Mouse (Mus musculus): ENCODE results near the gene Figla.
"Not testable (repeated sequence)": the region's sequence is repeated elsewhere in the genome, so short reads cannot be mapped to it uniquely, and the experiment has no call there.

Gene Figla

DNA sequence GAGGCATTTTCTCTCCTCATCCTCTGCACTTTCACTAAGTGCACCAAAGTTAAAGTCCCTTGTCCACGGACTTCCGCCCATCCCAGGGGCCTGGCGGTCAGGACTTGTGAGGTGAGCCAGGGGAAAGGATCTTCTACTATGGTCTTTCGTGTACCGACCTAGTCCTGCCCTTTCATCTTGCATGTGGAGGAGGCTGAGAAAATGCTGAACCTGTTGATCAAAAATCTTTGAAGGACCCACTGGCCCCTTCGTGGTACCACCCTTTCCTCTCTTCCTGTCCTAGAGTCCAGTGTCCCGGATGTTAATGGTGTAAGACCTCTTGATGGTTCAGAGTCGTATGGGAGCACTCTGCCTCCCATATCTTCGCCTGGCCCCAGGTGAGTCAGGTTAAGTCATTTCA is at the start of gene Figla:
Gene Figla (plus strand): TSS at position 301 of the 400 bp plus-strand sequence.
- DNase-seq, result no peak

- DNase-seq, result no peak
These were observed 49.3 kb upstream of the Figla start for GRCm38 (mm10) chr6:85966686-85967085.

GRCm38 (mm10) chr6:85969889-85970288 is 46.1 kb upstream of the Figla start:
- no peak for DNase-seq

DNA sequence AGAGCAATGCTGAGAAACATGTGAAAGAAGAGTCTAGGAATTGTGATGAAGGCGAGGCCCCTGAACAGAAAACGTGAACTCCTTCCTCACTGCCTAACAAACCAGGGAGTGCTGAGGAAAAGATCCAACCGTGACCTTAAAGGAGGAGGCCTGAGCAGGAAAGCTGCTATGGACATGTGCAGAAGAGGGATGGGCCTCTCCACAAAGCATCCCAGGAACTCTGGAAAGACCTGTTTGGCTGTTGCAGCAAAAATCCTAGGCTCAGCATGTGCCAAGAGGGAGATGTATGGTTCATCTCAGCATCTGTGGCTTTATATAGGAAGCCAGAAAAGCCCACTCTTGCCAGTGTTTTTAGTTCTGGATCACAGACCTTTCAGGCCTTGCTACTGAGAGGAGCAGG is 43.3 kb upstream of the Figla start:
- DNase-seq, result no peak

- no peak for DNase-seq
These were observed 42.6 kb upstream of the Figla start for GRCm38 (mm10) chr6:85973336-85973735.

- no peak for DNase-seq
These were observed 40.9 kb upstream of the Figla start for GRCm38 (mm10) chr6:85974941-85975617.

DNA sequence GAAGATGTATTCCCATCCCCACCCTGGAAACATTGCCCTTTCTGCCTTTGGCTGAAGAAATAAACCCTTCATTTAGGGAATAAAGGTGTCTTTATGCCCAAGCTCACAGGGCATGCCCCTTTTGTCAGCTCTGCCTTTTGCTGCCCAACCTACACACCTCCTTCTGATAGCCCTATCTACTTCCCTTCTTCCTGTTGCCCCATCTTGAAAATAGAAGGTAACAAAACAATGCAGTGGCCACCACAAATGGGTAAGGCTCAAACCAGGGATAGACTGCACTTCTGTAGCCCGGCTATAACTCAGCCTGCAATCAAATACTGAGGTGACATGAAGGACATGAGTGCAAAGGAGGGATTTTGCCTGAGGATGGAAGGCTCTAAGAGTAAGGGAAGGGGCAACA is 40.2 kb upstream of the Figla start:
- DNase-seq, result no peak

- DNase-seq, result no peak
These were observed 39.7 kb upstream of the Figla start for GRCm38 (mm10) chr6:85976242-85976641.

GRCm38 (mm10) chr6:85978736-85979135 is 37.2 kb upstream of the Figla start:
- DNase-seq, result not testable (repeated sequence)

DNA sequence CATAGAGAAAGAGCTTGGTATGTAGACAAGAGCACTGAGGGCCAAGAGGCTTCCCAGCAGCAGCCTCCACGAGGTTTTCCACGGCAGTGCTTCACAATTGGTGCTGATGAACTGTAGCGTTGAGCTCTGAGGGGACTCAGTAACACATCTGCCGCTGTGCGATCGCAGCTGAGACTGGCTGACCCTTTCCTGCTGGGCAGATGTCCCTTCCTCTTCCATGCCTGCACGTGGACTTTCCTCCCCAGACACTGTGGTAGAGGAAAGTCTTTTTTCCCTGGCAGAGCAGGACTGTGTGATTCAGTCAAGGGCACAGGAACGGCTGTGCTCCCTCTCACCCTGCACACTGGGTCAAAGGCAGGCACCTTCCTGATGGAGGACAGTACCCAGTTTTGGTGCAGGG is 31.6 kb upstream of the Figla start:
- DNase-seq, result no peak

- DNase-seq, result not testable (repeated sequence)
These were observed 26.4 kb upstream of the Figla start for GRCm38 (mm10) chr6:85989570-85989969.

DNA sequence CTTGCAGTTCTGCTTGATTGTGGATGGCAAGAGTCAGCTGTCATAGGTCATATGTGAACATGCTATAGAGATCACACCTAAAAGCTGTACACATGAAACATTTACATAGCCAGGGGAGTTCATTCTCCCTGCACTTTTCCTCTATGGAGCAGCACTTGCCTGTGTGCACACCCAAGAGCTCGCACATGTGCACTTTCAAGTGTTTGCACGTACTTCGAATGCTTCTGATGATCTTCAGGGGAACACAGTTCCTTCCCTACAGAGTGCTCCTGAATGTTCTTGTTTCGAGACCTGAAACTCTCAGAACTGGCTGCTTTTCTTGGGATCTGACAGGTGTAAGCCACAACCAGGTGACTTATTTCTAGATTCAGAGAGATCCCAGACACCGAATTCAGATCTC is 25.2 kb upstream of the Figla start:
- DNase-seq, result not testable (repeated sequence)

DNA sequence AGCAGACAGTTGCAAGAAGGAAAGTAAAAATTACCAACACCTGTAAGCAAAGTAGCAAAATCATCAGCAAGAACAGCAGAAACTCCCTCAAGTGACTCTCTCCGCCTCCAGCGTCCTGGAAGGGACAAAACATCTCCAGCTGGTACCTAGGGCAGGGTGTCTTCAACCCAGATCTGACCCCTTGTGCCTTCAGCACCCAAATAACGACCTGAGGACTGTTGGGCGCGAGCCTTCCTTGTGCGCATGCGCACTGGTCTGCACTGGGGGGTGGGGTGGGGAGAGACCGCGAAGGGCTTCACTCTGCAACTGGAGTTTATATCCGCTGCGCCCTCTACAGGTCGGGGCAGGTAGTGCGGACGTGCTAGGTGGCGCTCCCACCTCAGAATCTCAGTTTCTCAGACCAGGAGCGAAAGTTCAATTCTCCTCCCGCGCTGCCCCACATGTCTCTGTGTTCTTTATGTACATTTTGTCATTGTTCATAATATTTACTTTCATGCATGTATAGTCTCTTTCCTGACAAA is 12.5 kb upstream of the Figla start:
- no peak for DNase-seq

DNA sequence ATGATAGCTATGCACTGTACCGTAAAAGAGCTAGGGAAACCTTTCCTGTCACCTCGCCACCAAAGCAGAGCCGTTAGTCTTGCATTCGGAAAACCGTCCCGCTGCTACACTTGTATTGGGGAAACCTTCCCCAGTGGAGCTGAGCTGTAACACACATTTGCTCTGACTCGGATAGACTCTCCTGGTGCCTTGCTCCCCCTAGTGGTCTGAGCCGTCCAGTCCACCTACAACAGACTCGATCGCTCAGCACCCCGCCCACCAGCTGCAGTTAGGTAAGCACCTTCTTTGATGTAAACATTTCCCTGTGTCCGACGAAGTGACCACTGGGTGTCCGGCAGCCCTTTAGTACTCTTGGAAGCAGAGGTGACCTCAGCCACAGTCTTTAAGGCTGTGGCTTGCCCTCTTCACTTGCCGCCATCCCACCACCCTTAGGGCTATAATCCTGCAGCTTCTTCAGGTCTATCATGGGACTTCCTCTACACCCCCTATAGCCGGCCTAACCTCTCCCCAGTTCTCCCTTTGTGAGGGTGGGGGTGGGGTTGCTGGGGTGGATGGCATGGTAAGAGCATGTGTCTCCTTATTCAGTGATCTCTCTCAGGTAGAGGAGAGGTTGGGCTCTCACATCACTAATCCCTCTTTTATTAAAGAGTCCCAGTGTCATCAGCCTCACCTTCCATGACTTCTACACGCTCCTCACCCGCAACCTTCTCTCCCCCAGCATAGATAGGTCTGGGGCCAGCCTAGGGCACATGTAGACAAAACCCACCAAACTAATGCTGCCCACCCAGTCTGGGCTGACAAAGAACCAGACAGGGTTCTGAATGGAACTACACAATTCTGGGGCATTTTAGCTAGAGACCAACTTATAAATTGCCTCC is 11.5 kb upstream of the Figla start:
- DNase-seq, result peak; percentile 77

GRCm38 (mm10) chr6:86009980-86010379 is 6.0 kb upstream of the Figla start:
- peak; percentile 42 for DNase-seq

- DNase-seq, result not testable (repeated sequence)
These were observed 1.2 kb upstream of the Figla start for GRCm38 (mm10) chr6:86014812-86015211.

DNA sequence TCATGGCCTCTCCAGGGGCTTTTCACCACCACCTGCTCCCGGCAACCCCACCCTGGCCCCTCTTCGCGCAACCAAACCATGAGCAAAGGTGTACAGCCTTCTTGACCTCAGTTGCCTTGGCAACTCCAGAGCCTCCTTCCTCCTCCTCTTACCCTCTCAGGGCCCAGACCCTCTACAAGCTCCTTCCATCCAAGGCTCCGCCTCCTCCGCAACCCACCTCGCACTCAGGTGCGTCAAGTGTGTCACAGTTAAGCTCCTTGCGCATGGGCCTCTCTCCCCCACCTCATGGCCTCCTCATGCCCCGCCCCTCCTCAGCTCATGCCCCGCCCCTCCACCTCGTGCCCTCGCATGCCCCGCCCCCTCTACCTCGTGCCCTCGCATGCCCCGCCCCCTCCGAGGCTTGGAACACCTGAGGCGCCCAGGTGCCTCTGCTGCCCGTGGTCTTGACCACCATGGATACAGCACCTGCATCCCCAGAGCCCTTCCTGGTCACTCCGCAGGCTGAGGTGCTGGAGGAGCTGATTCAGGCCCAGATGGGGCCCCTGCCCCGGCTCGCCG is 901 bp downstream of the Figla start:
- DNase-seq, result no peak

DNA sequence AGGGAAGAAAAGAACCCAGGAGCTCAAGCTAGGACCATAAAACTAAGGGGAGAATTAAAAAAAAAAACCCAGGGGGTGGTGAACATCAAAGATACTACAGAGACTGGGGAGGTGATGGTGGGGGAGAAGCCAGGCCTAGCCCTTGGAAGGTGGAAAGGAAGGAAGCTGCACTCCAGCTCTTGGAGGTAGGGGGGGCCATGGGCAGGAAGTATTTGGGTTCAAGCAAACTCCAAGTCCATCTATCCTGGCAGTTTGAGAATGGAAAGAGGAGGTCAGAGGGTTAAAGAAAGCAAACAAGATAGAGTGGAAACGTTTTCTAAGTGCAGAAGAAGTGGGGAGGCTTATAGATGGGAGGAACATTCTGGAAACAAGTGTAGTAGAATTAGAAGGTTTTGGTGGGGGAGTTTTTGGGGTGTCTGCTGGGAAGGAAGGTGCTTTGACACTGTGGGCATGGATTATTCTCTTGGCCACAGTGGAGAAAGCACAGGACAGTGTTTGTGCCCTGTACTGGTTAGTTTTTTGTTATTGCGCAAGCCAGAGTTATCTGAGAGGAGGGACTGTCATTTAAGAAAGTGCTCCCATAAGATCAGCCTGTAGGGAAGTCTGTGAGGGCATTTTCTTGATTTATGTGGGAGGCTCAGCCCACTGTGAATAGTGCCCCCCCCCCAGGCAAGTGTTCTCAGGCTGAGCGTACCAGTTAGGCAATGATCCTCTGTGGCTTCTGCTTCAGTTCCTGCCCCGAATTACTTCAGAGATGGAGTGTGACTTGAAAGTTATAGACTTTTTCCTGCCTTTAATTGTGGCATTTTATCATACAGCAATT is 3.7 kb downstream of the Figla start:
- no peak for DNase-seq

DNA sequence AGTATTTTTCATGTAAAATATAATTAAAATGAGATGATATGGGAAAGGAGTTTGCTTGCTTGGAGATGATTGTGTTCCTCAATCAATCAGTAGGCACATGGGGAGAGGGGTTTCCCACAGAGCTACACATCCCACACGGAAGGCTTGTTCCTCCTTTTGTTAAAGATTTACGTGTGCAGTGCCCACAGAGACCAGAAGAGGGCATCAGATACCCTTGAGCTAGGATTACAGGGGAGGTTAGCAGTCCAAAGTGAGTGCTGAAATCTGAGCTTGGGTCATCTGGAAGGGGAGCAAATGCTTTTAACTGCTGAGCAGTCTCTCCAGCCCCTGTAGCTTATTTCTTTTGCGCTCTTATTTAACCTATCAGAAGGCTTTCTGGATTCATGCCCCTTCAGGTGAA is 5.0 kb downstream of the Figla start:
- peak; percentile 38 for DNase-seq

DNA sequence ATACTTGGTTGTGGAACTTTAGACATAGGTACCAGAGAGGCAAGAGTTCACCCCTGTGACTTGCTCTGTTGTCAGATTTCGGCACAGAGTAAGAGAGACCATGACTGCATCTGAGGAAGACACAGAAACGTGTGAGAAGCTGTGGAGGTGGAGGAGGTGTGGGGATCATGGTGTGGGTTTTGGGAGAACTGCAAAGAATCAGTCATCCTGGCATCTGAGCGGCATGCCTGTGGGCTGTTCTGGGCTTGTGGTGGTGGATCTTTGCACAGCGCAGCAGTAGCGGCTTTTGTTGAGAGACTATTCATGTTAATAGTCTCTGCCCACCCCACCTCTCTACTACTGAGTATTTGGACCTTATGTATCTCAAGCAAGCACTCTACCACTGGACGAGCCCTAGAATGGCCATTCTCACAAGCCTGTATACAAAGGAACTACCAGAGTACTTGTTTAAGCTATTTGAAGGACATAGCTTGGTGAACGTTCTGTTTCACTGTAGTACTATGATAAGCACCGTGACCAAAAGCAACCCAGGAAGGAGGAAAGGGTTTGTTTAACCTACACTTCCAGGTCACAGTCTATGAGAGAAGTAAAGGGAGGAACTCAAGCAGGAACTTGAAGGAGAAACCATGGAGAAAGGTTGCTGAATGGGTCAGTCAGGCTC is 10.8 kb downstream of the Figla start:
- no peak for DNase-seq

GRCm38 (mm10) chr6:86028150-86028549 is 12.2 kb downstream of the Figla start:
- no peak for DNase-seq

All from right cerebral cortex, postnatal 14 days (tissue).